Mouse (Mus musculus): ENCODE measurements around the gene Cd59b. TPM values are rescaled to one million over a fixed set of nuclear protein-coding genes. Genes with fewer than 3 reads are reported as not detected.
A peak's percentile ranks its signal among the peaks of the same experiment; 100 is the strongest.

The Cd59b gene
- polyA plus RNA-seq (2015; fragmentation: Nextera tagmentation; extraction: Ambion mirVana), result 3.8 and 4.2 TPM in 2 replicates

DNA sequence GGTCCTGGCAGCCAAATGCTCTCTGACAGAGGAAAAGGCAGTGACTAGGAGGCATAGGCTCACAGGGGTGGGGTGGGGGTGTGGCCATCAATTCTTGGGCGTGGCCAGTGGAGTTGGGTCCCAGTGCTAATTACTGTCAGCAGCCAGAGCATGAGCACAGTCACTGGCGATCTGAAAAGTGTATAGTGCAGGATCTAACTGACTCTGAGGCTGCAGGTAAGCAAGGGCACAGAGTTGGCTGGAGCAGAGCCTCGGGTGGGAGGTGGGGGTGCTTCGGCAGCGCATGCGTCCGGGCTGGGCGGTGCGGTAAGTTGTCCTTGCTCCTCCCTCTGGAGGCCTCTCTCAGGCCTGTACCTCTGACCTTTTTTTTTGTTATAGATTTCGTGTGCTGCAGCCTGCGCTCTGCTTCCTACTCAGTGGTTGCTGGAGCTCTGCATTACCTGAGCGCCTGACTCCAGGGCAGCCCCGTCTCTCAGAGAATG is at the start of gene Cd59b:
Gene Cd59b, plus strand, starts transcription at position 146 of the 482 bp plus-strand sequence.
- H3K9me3 ChIP-seq (replicated peaks), result no peaks in the 10 kb centered on the region
- peaks cover 9% of the 10 kb centered on the region for H3K4me1 ChIP-seq
- H3K4me2 ChIP-seq, result peak within 1 kb of the TSS; percentile 62
- no peaks in the 10 kb centered on the region for H3K36me3 ChIP-seq
- H3K27ac ChIP-seq (replicated peaks), result no peak within 1 kb of the TSS
- no peaks in the 10 kb centered on the region for H3K27me3 ChIP-seq (replicated peaks)
- ATAC-seq (ENCODE audit: low FRiP score), result peak; percentile 83
- H3K4me3 ChIP-seq (replicated peaks), result peak within 1 kb of the TSS; percentile 39
- H3K9ac ChIP-seq (replicated peaks), result 0 out of 2 replicates have a peak within 1 kb of the TSS, but pooled peaks have one; percentile 5
- 8% methylated on average over 13 of the region's 13 CpGs for WGBS

DNA sequence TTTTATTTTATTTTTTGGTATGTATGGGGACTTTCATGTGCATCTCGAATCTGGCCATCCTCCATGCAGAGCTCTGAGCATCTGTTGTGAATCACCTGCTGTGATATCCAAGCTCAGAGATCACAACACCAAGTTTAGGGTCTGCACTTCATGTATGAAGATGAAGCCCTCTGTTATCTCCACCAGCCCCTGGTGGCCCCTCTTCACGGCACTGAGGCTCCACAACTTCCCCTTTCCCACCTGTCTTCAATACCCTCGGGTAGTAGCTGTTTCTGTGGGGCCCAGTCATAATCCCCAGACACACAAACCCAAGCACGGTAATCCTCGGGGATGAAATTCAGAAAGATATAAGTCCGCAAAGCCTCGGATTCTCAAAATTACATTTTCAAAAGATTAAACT is 46.6 kb upstream of the Cd59b start:
- no peak overlapping the region for H3K27ac ChIP-seq (replicated peaks)
- no peaks in the 10 kb centered on the region for H3K9me3 ChIP-seq (replicated peaks)
- no peaks in the 10 kb centered on the region for H3K27me3 ChIP-seq (replicated peaks)
- H3K36me3 ChIP-seq, result no peaks in the 10 kb centered on the region
- peaks cover 4% of the 10 kb centered on the region; the same call in 1 of the 2 replicates for H3K4me1 ChIP-seq
- H3K4me3 ChIP-seq (replicated peaks), result no peak overlapping the region
- no peak overlapping the region for H3K4me2 ChIP-seq
- no peak overlapping the region for H3K9ac ChIP-seq (replicated peaks)
- WGBS, result 82% methylated on average over 7 of the region's 7 CpGs
- ATAC-seq (ENCODE audit: low FRiP score), result no peak

DNA sequence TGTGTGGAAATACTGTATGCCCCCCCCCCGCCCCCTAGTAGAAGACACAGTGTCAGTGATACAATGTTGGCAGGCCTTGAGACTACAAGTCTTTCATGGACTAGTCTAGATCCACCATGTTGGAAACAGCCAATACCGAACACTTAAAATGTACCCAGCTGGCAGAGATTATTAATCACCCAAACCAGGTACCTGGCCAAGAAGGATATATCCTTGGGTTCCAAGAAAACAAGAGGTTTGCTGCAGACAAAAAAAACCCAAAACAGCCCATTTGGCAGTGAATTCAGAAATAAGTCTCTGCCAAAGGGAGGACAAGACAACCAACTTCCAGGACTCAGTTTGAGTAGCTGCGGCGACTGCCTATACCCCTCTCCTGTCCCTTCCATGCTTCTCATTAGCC is 45.0 kb upstream of the Cd59b start:
- peaks cover 19% of the 10 kb centered on the region for H3K4me1 ChIP-seq
- no peak for ATAC-seq (ENCODE audit: low FRiP score)
- H3K27me3 ChIP-seq (replicated peaks), result no peaks in the 10 kb centered on the region
- no peak overlapping the region for H3K4me2 ChIP-seq
- H3K4me3 ChIP-seq (replicated peaks), result no peak overlapping the region
- H3K27ac ChIP-seq (replicated peaks), result no peak overlapping the region
- 92% methylated on average over 4 of the region's 4 CpGs for whole genome bisulfite sequencing
- no peaks in the 10 kb centered on the region for H3K9me3 ChIP-seq (replicated peaks)
- no peaks in the 10 kb centered on the region for H3K36me3 ChIP-seq
- H3K9ac ChIP-seq (replicated peaks), result no peak overlapping the region

DNA sequence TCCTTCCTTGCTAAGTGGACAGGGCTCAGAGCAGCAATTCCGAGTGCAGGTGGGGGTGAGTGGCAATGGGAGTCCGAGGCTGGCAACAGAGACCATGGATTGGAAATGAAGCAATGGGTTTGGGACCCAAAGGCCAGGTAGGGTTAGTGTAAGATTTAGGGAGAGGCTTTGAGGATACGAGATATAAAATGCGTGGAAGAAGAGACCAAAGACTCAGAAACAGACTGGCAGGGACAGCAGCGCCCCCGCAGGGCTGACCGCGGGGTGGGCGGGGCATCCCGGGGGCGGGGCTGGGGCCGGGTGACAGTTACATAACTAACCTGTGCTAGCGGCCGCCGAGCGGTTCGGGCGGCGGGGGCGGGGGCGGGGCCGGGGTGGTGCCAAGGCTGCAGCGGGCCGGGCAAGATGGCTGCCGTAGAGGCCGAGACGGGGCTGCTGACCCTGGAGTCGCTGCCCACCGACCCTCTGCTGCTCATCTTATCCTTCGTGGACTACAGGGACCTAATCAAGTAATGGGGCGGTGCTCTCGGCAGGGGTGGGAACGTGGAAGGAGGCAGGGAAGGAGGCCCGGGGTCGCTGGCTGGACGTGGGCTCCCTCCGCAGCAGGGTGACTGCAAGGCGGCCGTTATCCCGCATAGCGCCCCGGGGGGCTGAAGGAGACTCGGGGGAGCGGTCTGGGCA is 42.1 kb upstream of the Cd59b start, which contains the start of gene Fbxo3:
Gene Fbxo3, plus strand, starts transcription at position 264 of the 681 bp plus-strand sequence.
- H3K4me1 ChIP-seq, result peaks cover 28% of the 10 kb centered on the region
- H3K4me2 ChIP-seq, result peak within 1 kb of the TSS; percentile 86
- peaks cover 4% of the 10 kb centered on the region for H3K36me3 ChIP-seq
- no peaks in the 10 kb centered on the region for H3K9me3 ChIP-seq (replicated peaks)
- H3K27me3 ChIP-seq (replicated peaks), result no peaks in the 10 kb centered on the region
- peak within 1 kb of the TSS; percentile 77 for H3K9ac ChIP-seq (replicated peaks)
- peak within 1 kb of the TSS; percentile 82 for H3K4me3 ChIP-seq (replicated peaks)
- ATAC-seq (ENCODE audit: low FRiP score), result peak; percentile 96
- under 1% methylated on average over 37 of the region's 44 CpGs for WGBS
- peak within 1 kb of the TSS; percentile 80 for H3K27ac ChIP-seq (replicated peaks)

DNA sequence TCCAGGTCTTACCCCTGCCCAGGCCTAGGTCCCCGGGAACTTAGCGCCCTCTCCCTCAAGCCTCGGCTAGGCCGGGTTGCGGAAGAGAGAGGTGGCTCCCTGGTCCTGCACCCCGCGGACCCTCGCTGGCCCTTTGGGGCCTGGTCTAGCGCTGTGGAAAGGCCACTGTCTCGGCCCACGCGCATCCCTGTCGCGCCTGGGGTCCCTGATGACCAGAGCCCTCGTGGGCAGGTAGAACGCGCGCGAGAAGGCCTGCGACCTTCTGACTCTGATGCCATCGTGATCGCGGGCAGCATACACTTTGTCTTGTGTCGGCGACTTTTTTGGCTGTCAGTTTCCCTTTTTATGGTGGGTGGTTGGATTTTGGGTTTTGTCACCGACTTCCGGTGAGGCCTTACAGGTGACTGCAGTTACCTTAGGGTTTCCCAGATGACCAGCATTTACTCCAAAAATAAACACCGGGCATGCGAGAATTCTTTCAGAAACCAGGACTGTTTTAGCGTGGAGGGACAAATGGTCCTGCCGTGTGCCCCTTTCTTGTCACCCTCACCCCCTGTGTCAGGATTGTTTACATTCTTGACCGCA is 41.4 kb upstream of the Cd59b start, which contains the start of gene 4931422A03Rik:
Gene 4931422A03Rik, minus strand, starts transcription at position 223 of the 585 bp plus-strand sequence.
- Histone ChIP-seq H3K4me2 (peak within 1 kb of the TSS; percentile 86), H3K27ac (replicated peaks) (peak within 1 kb of the TSS; percentile 80), H3K27me3 (replicated peaks) (no peaks in the 10 kb centered on the region), H3K36me3 (peaks cover 4% of the 10 kb centered on the region), H3K4me3 (replicated peaks) (peak within 1 kb of the TSS; percentile 82), H3K9ac (replicated peaks) (peak within 1 kb of the TSS; percentile 77), H3K4me1 (peaks cover 28% of the 10 kb centered on the region), H3K9me3 (replicated peaks) (no peaks in the 10 kb centered on the region)
- peak; percentile 77 for ATAC-seq (ENCODE audit: low FRiP score)
- WGBS, result 2% methylated on average over 31 of the region's 32 CpGs

DNA sequence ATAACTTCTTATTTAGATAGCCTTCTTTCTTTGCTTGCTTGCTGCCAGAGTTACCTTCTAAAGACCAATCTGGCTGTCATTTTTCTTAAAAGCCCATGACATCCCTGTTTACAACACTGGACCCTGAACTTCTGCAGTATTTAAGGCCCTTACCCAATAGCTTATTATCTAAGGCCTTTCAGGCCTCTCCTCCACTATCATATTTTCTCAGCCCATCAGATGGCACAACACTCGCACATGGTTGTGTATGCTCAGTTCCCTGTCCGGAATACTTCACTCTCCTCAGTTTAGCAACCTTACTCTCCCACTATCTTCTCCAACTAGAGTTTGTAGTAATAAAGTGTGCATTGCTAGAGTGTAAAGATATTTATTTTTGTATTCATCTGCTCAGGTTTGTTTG is 40.6 kb upstream of the Cd59b start:
- peaks cover 9% of the 10 kb centered on the region for H3K36me3 ChIP-seq
- H3K4me2 ChIP-seq, result peak overlapping the region; percentile 86
- WGBS, result 79% methylated on average over 2 of the region's 2 CpGs
- H3K9ac ChIP-seq (replicated peaks), result peak overlapping the region; percentile 77; the same call in 1 of the 2 replicates
- H3K27me3 ChIP-seq (replicated peaks), result no peaks in the 10 kb centered on the region
- H3K27ac ChIP-seq (replicated peaks), result no peak overlapping the region
- H3K4me1 ChIP-seq, result peaks cover 28% of the 10 kb centered on the region
- H3K9me3 ChIP-seq (replicated peaks), result no peaks in the 10 kb centered on the region
- peak overlapping the region; percentile 82 for H3K4me3 ChIP-seq (replicated peaks)
- ATAC-seq (ENCODE audit: low FRiP score), result no peak

DNA sequence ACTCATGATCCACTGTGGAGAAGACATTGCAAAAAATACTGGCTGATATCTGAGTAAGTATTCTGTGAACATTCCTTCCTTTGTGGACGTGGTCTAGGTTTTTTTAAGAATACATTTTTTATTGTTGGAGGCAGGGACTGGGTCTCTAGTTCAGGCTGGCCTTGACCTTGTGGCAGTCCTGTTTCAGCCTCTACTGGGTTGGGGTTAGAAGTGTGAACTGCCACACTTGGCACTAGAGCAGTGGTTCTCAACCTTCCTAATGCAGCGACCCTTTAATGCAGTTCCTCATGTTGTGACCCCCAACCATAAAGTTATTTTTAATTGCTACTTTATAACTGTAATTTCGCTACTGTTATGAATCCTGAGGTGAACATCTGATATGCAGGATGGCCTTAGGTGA is 39.3 kb upstream of the Cd59b start:
- 85% methylated on average over 3 of the region's 3 CpGs for WGBS
- no peaks in the 10 kb centered on the region for H3K9me3 ChIP-seq (replicated peaks)
- H3K27me3 ChIP-seq (replicated peaks), result no peaks in the 10 kb centered on the region
- H3K4me1 ChIP-seq, result peaks cover 28% of the 10 kb centered on the region
- H3K4me2 ChIP-seq, result no peak overlapping the region
- no peak for ATAC-seq (ENCODE audit: low FRiP score)
- no peak overlapping the region for H3K9ac ChIP-seq (replicated peaks)
- H3K4me3 ChIP-seq (replicated peaks), result no peak overlapping the region
- H3K36me3 ChIP-seq, result peaks cover 12% of the 10 kb centered on the region
- no peak overlapping the region for H3K27ac ChIP-seq (replicated peaks)

DNA sequence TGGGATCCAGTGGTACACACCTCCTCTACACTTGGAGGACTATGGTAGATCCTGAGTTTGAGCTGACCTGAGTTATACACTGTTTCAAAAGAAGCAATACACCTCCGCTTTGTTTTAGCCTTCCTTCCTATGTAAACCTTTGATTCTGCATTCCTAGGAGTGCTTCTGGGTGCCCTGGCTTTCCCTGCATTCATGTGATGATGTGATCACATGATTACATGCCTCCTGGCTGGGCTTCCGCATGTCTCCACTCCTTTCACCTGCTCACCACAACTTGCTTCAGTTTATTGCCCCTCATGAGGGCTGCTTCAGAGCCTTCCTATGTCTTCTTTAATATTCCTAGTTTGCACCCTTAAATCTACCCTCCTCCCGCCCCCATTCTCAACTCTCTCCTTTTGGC is 37.6 kb upstream of the Cd59b start:
- Histone ChIP-seq H3K4me2 (no peak overlapping the region), H3K27ac (replicated peaks) (no peak overlapping the region), H3K9ac (replicated peaks) (no peak overlapping the region), H3K4me1 (peaks cover 28% of the 10 kb centered on the region), H3K4me3 (replicated peaks) (no peak overlapping the region), H3K36me3 (peaks cover 25% of the 10 kb centered on the region), H3K27me3 (replicated peaks) (no peaks in the 10 kb centered on the region), H3K9me3 (replicated peaks) (no peaks in the 10 kb centered on the region)
- no peak for ATAC-seq (ENCODE audit: low FRiP score)
- 85% methylated on average over 3 of the region's 3 CpGs for WGBS

DNA sequence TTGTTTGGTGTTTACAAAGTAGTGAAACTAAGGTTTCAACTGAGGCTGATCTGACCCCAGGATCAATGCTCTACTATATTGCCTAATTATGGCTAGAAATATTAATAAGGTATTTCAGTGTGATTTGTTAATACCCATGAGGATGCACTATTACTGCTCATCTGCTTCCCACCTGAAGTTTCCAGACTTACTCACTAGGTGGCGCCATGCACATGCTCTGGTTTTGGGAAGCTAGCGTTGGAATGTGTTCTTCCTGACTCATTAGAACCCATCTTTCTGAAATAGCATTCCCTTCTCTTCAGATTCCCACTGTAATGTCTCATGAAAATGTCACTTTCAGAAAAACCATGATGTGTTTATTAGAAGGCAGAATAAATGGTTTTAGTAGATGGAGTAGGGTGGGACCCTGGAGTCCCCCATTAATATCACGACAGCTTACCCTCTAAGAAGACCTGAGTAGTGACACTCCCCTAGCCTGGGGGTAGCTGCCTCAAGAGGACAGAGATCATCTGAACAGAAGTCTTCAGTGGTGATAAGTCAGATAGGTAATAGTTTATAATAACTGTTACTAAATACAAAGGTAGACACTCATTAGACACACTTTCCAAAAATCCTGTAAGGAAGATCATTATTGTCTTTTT is 34.7 kb upstream of the Cd59b start:
- Histone ChIP-seq H3K27me3 (replicated peaks) (no peaks in the 10 kb centered on the region), H3K4me3 (replicated peaks) (no peak overlapping the region), H3K9ac (replicated peaks) (no peak overlapping the region), H3K27ac (replicated peaks) (no peak overlapping the region), H3K4me2 (no peak overlapping the region), H3K36me3 (peaks cover 30% of the 10 kb centered on the region), H3K4me1 (peaks cover 6% of the 10 kb centered on the region), H3K9me3 (replicated peaks) (no peaks in the 10 kb centered on the region)
- ATAC-seq (ENCODE audit: low FRiP score), result peak; percentile 45; the same call in 1 of the 2 replicates
- WGBS, result 33% methylated on average over 3 of the region's 3 CpGs

DNA sequence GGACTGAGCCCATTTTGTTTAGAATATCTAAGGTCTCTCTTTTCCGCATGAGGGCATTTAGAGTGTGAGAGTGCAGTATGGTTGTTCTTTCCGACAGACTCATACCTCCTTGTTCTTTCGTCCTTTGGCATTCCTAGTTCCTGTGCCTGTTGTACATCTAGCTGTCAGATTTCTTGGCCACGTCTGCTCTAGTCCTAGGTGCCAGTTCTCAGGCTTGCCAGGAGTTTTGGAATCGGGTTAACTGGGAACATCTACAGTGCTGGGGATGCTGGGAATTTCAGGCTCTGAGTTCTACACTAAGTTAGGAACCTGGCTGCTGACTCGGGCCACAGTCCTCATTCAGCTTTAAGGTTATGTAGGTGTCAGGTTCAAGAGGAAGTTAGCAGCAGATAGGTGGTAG is 34.1 kb upstream of the Cd59b start:
- H3K27ac ChIP-seq (replicated peaks), result no peak overlapping the region
- H3K27me3 ChIP-seq (replicated peaks), result no peaks in the 10 kb centered on the region
- no peak overlapping the region for H3K9ac ChIP-seq (replicated peaks)
- H3K4me3 ChIP-seq (replicated peaks), result no peak overlapping the region
- peaks cover 1% of the 10 kb centered on the region; the same call in 1 of the 2 replicates for H3K4me1 ChIP-seq
- no peak for ATAC-seq (ENCODE audit: low FRiP score)
- H3K36me3 ChIP-seq, result peaks cover 34% of the 10 kb centered on the region
- 88% methylated on average over 6 of the region's 6 CpGs for WGBS
- no peaks in the 10 kb centered on the region for H3K9me3 ChIP-seq (replicated peaks)
- H3K4me2 ChIP-seq, result no peak overlapping the region

DNA sequence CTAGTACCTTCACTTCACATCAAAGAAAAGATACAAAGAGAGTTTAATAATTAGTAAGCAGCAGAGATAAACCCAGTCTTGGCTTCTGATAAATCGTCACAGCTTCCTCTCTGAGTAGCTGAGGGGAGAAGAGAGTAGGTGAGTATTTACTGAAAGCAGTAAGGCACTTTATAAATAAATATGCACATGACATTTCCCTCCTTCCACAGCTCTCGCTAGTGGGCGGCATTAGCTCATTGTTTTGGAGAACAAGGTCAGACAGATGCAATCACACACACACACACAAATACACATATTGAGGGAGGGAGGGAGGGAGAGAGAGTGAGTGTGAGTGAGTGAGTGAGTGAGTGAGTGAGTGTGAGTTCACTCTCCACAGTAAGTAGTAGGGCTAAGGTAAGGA is 33.3 kb upstream of the Cd59b start:
- H3K9ac ChIP-seq (replicated peaks), result no peak overlapping the region
- no peak overlapping the region for H3K27ac ChIP-seq (replicated peaks)
- no peaks in the 10 kb centered on the region for H3K27me3 ChIP-seq (replicated peaks)
- no peak overlapping the region for H3K4me2 ChIP-seq
- no peak overlapping the region for H3K4me3 ChIP-seq (replicated peaks)
- ATAC-seq (ENCODE audit: low FRiP score), result no peak
- H3K4me1 ChIP-seq, result no peaks in the 10 kb centered on the region; the same call in 1 of the 2 replicates
- WGBS, result 72% methylated on average over 3 of the region's 3 CpGs
- H3K36me3 ChIP-seq, result peaks cover 34% of the 10 kb centered on the region
- H3K9me3 ChIP-seq (replicated peaks), result no peaks in the 10 kb centered on the region

All from neural tube, embryonic 15.5 days (tissue).